Mouse (Mus musculus) kidney, adult 2 months (tissue): ENCODE results near the gene Lpcat2b.

Experiments used
- CTCF ChIP-seq: fragments of 200-500 bp; conservative IDR thresholded peaks from 2 replicates; pipeline ENCODE4 v1.5.1; 2011; ENCODE audit warnings: low read depth, mild to moderate bottlenecking, control low read depth, low read length, moderate library complexity, mixed read lengths; ENCODE audit not compliant: insufficient read depth, insufficient read length
- POLR2A ChIP-seq: fragments of 200-500 bp; IDR thresholded peaks from one replicate; pipeline ENCODE4 v1.6.1; 2011; ENCODE audit warnings: low read depth, low read length, control low read depth

GRCm38 (mm10) chr5:107450299-107450698 lies 18.9 kb downstream of the Lpcat2b start:
- TF ChIP-seq CTCF, result no peak
- TF ChIP-seq POLR2A, result no peak
